Mouse (Mus musculus): ENCODE measurements at regions not wholly inside any gene's neighbourhood (a gene's known extent, or its start where the extent isn't known, plus 50 kb on each side); places are given as distances from the start of the nearest gene placed in this dataset.

DNA sequence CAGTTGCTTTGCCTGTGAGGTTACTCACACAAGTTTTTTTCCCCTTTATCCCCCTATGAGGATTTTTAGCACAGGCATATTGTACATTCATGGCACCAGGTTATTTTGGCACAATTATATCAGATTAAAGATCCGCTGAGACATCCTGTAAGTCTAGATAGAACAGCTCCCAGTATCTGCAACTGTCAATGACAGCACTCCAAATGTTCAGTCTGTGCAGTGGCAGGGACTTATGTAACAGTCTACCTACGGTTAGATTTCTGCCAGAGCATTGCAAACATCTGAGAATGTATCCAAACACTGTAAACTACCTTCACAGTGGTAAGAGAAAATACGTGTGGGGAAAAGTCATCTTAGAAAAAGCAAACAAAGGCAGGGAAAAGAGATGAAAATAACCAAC is 163.5 kb upstream of the Kcnh7 start:
- no peak for DNase-seq (ENCODE audit: low spot score)
- Histone ChIP-seq H3K27ac (no peak overlapping the region), H3K9me3 (no peaks in the 10 kb centered on the region), H3K27me3 (ENCODE audit: insufficient read depth, poor library complexity, severe bottlenecking) (no peaks in the 10 kb centered on the region), H3K4me3 (no peak overlapping the region), H3K4me1 (no peaks in the 10 kb centered on the region), H3K36me3 (no peaks in the 10 kb centered on the region)
- 77% methylated on average over 3 of the region's 3 CpGs for WGBS

DNA sequence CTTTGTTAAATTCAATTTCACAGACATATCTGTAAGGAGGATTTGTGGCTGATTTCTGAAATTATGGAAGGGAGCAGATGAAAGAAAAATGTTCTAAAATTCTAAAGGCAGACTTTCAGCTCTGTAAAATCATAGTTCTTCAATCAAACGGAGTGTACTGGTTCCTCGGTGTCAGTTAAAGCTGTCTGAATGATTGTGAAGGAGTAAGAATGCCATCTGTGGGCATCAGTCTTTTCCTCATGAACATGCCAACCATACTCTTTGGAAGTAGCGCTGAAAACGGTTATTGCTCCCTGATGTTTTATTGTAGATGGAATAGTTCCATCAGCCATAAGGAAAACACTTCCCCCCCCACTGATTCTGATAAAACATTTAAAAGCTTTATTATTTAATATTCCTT is 142.7 kb upstream of the Kcnh7 start:
- Histone ChIP-seq H3K4me1 (no peaks in the 10 kb centered on the region), H3K27me3 (ENCODE audit: insufficient read depth, poor library complexity, severe bottlenecking) (no peaks in the 10 kb centered on the region), H3K27ac (no peak overlapping the region), H3K4me3 (no peak overlapping the region), H3K9me3 (no peaks in the 10 kb centered on the region), H3K36me3 (no peaks in the 10 kb centered on the region)
- DNase-seq (ENCODE audit: low spot score) = no peak
- 88% methylated on average over 4 of the region's 4 CpGs for WGBS

DNA sequence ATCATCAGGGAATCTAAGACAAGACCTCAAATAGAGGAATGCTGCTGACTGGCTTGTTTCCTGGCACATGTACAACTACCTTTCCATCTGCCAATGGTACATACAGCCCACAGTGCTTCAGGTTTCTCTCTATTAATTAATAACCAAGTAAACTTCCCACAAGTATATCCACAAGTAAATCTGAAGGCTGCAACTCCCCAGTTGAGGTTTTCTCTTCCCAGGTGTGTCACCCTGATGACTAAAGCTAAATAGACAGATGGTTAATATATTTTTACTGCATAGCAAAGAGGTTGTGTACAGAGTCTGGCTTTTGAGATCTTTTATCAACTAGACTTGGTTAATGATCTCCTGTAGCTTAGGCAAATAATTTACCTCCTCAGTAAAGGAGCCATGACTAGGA is 96.8 kb upstream of the Kcnh7 start:
- Histone ChIP-seq H3K36me3 (no peaks in the 10 kb centered on the region), H3K27me3 (ENCODE audit: insufficient read depth, poor library complexity, severe bottlenecking) (peaks cover 15% of the 10 kb centered on the region), H3K9me3 (no peaks in the 10 kb centered on the region), H3K4me3 (no peak overlapping the region), H3K27ac (no peak overlapping the region), H3K4me1 (no peaks in the 10 kb centered on the region)
- no peak for DNase-seq (ENCODE audit: low spot score)

DNA sequence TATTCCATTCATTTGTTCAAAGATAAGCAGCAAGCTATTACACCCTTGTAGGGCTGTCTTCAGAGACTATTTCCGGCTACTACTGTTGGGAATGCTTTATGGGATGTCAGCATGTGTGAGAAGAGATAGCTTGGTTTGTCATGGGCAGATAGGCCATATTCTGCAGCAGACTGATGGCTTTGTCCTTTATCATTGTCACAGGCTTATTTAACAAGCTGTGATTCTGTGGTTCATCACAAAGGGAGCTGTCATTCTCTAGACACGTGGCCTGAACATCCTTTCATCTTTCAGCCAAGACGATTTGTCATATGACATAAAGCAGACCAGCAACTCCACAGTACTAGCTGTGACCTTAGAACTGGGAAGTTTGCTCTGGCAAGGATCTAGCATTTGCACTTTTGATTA is 89.7 kb upstream of the Kcnh7 start:
- no peaks in the 10 kb centered on the region for H3K9me3 ChIP-seq
- no peaks in the 10 kb centered on the region for H3K36me3 ChIP-seq
- peak; percentile 89 for DNase-seq (ENCODE audit: low spot score)
- H3K4me1 ChIP-seq = peaks cover 18% of the 10 kb centered on the region
- no peak overlapping the region for H3K27ac ChIP-seq
- WGBS = 9% methylated on average over 3 of the region's 3 CpGs
- H3K4me3 ChIP-seq = no peak overlapping the region
- peaks cover 15% of the 10 kb centered on the region for H3K27me3 ChIP-seq (ENCODE audit: insufficient read depth, poor library complexity, severe bottlenecking)

DNA sequence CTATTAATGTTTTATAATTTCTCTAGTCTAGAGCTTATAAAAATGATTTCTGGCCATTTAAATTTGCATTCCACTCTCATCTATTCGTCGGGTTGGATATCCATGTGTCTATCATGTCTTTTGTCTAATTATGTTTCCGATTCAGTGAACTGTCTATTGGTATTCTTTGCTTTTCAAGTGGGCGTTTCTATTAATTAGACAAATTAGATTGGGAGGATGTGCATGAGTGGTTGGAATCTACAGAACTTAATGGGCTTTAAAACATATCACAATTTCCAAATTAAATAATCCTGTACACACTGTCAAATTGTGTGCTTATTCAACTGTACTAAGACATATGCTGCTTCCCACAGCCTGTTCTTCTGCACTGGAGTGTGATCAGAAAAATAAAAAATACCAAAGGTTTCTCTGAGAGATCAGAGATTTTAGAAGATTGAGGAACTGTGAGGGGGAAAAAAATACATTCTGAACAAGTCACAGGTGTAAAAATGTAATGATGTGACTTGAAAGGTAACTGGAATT is 62.1 kb upstream of the Kcnh7 start:
- 84% methylated on average over 4 of the region's 4 CpGs for WGBS
- Histone ChIP-seq H3K27me3 (ENCODE audit: insufficient read depth, poor library complexity, severe bottlenecking) (no peaks in the 10 kb centered on the region), H3K27ac (no peak overlapping the region), H3K4me3 (no peak overlapping the region), H3K36me3 (no peaks in the 10 kb centered on the region), H3K9me3 (no peaks in the 10 kb centered on the region), H3K4me1 (no peaks in the 10 kb centered on the region)
- DNase-seq (ENCODE audit: low spot score) = no peak

DNA sequence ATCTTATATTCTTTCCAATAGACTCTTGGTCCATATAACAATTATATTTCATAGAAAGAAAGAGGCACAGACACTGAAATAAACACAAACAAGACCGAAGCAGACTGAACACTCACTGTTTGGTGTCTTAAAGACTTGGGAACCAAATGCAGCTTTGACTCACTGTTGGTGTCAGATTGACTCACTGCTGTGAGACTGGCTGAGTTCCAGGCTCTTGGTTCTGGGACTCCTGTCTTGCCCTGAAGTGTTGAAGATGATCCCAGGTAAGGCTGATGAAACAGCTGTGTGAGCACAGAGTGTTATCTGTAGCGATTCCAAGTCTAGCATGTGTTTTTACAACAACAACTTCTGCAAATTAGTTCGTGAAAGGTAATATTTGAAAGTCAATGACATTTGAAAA is 55.2 kb upstream of the Kcnh7 start:
- DNase-seq (ENCODE audit: low spot score) = no peak
- H3K27me3 ChIP-seq (ENCODE audit: insufficient read depth, poor library complexity, severe bottlenecking) = no peaks in the 10 kb centered on the region
- no peaks in the 10 kb centered on the region for H3K4me1 ChIP-seq
- no peak overlapping the region for H3K4me3 ChIP-seq
- H3K9me3 ChIP-seq = no peaks in the 10 kb centered on the region
- no peak overlapping the region for H3K27ac ChIP-seq
- WGBS = 82% methylated on average over 3 of the region's 3 CpGs
- no peaks in the 10 kb centered on the region for H3K36me3 ChIP-seq
